Mouse (Mus musculus) intestine, embryonic 15.5 days (tissue): ENCODE measurements around the gene Lag3. TPM values are rescaled to one million over a fixed set of nuclear protein-coding genes. Genes with fewer than 3 reads are reported as not detected.
"Not testable (repeated sequence)": the region's sequence is repeated elsewhere in the genome, so short reads cannot be mapped to it uniquely, and the experiment has no call there.

Experiments used
- ATAC-seq: fragments of 200-750 bp; cut with Nextera tagmentation; 2 replicates; pipeline ENCODE4 v1.8.0; 2017; ENCODE audit warnings: moderate TSS enrichment, moderate library complexity
- H3K27ac ChIP-seq: fragments of 300-500 bp; sonication (generic); 2 replicates; pipeline ENCODE4 v1.5.1; 2015; ENCODE audit warnings: mild to moderate bottlenecking, inconsistent platforms
- H3K27me3 ChIP-seq: fragments of 300-500 bp; sonication (generic); replicated peaks from 2 replicates; pipeline ENCODE4 v1.6.1; 2015; ENCODE audit warnings: inconsistent platforms
- H3K36me3 ChIP-seq: fragments of 300-500 bp; sonication (generic); 2 replicates; pipeline ENCODE4 v1.6.1; 2015; ENCODE audit warnings: inconsistent platforms
- H3K4me1 ChIP-seq: fragments of 300-500 bp; sonication (generic); replicated peaks from 2 replicates; pipeline ENCODE4 v1.6.1; 2015; ENCODE audit warnings: inconsistent platforms
- H3K4me2 ChIP-seq: fragments of 300-500 bp; sonication (generic); replicated peaks from 2 replicates; pipeline ENCODE4 v1.6.1; 2015; ENCODE audit warnings: mild to moderate bottlenecking, inconsistent platforms
- H3K4me3 ChIP-seq: fragments of 300-500 bp; sonication (generic); replicated peaks from 2 replicates; pipeline ENCODE4 v1.5.1; 2015; ENCODE audit warnings: inconsistent platforms
- H3K9ac ChIP-seq: fragments of 300-500 bp; sonication (generic); 2 replicates; pipeline ENCODE4 v1.6.1; 2015; ENCODE audit warnings: inconsistent platforms
- H3K9me3 ChIP-seq: fragments of 300-500 bp; sonication (generic); 2 replicates; pipeline ENCODE4 v1.6.1; 2016; ENCODE audit warnings: inconsistent platforms
- WGBS: fragments of 180-500 bp; shearing (Covaris S2); methylation state at CpG from one replicate; pipeline ENCODE4 v1.1.7; 2015; 5-methylcytosine and 5-hydroxymethylcytosine counted together
- polyA plus RNA-seq: library from polyadenylated mRNA; unstranded; fragments of >200 nt; fragmentation: Nextera tagmentation; extraction: Ambion mirVana; gene quantifications from 2 replicates; pipeline ENCODE4 v1.2.1, GENCODE M21; 2015

Gene Lag3
- polyA plus RNA-seq, 1 experiment from 2014 or later = 2.2 TPM

- Histone ChIP-seq H3K9ac (peak overlapping the region; percentile 64), H3K4me2 (peak overlapping the region; percentile 93), H3K4me3 (no peak overlapping the region), H3K36me3 (no peaks in the 10 kb centered on the region), H3K27ac (peak overlapping the region; percentile 95), H3K27me3 (0 out of 2 replicates have a peak, but pooled peaks cover 6% of the 10 kb centered on the region), H3K4me1 (peaks cover 16% of the 10 kb centered on the region), H3K9me3 (no peaks in the 10 kb centered on the region)
- 45% methylated on average over 13 of the region's 16 CpGs for WGBS
- no peak for ATAC-seq
Measured at GRCm38 (mm10) chr6:124904991-124905860, 6.3 kb downstream of the Lag3 start.

- Histone ChIP-seq H3K27ac (peak overlapping the region; percentile 95), H3K36me3 (no peaks in the 10 kb centered on the region), H3K4me1 (peaks cover 10% of the 10 kb centered on the region), H3K4me2 (peak overlapping the region; percentile 93), H3K27me3 (no peaks in the 10 kb centered on the region), H3K9me3 (no peaks in the 10 kb centered on the region), H3K9ac (peak overlapping the region; percentile 64), H3K4me3 (peak overlapping the region; percentile 53)
- WGBS = 7% methylated on average over 24 of the region's 24 CpGs
- ATAC-seq = peak; percentile 84
Measured at GRCm38 (mm10) chr6:124904161-124904981, 7.1 kb downstream of the Lag3 start.

- Histone ChIP-seq H3K36me3 (no peaks in the 10 kb centered on the region), H3K9ac (peak overlapping the region; percentile 64), H3K9me3 (no peaks in the 10 kb centered on the region), H3K4me3 (peak overlapping the region; percentile 53), H3K4me1 (peaks cover 10% of the 10 kb centered on the region), H3K27me3 (no peaks in the 10 kb centered on the region), H3K4me2 (peak overlapping the region; percentile 93), H3K27ac (peak overlapping the region; percentile 95)
- ATAC-seq = peak; percentile 83
- 1% methylated on average over 23 of the region's 23 CpGs for WGBS
Measured at GRCm38 (mm10) chr6:124903580-124904151, 7.8 kb downstream of the Lag3 start.

- Histone ChIP-seq H3K9ac (no peak overlapping the region), H3K27me3 (no peaks in the 10 kb centered on the region), H3K4me1 (peaks cover 10% of the 10 kb centered on the region), H3K9me3 (no peaks in the 10 kb centered on the region), H3K4me2 (no peak overlapping the region), H3K36me3 (no peaks in the 10 kb centered on the region), H3K27ac (no peak overlapping the region), H3K4me3 (no peak overlapping the region)
- no peak for ATAC-seq
Measured at GRCm38 (mm10) chr6:124901851-124902250, 9.7 kb downstream of the Lag3 start.

GRCm38 (mm10) chr6:124900801-124901480 is 10.6 kb downstream of the Lag3 start:
- H3K4me2 ChIP-seq = no peak overlapping the region
- 64% methylated on average over 10 of the region's 10 CpGs for WGBS

GRCm38 (mm10) chr6:124900056-124900800 is 11.3 kb downstream of the Lag3 start:
- Histone ChIP-seq H3K9ac (no peak overlapping the region), H3K27ac (no peak overlapping the region), H3K36me3 (no peaks in the 10 kb centered on the region), H3K9me3 (no peaks in the 10 kb centered on the region), H3K4me2 (no peak overlapping the region), H3K27me3 (no peaks in the 10 kb centered on the region), H3K4me1 (peaks cover 8% of the 10 kb centered on the region), H3K4me3 (no peak overlapping the region)
- no peak for ATAC-seq
- 64% methylated on average over 8 of the region's 8 CpGs for WGBS

More at GRCm38 (mm10) chr6:124900801-124901480, 10.6 kb downstream of the Lag3 start:
- H3K9ac ChIP-seq = no peak overlapping the region
- H3K9me3 ChIP-seq = no peaks in the 10 kb centered on the region
- peaks cover 10% of the 10 kb centered on the region for H3K4me1 ChIP-seq
- no peak overlapping the region for H3K27ac ChIP-seq
- no peaks in the 10 kb centered on the region for H3K36me3 ChIP-seq
- no peak for ATAC-seq
- H3K27me3 ChIP-seq = no peaks in the 10 kb centered on the region
- H3K4me3 ChIP-seq = no peak overlapping the region

- no peak for ATAC-seq
- H3K27me3 ChIP-seq = no peaks in the 10 kb centered on the region
- no peaks in the 10 kb centered on the region for H3K9me3 ChIP-seq
- no peaks in the 10 kb centered on the region for H3K36me3 ChIP-seq
- no peak overlapping the region for H3K27ac ChIP-seq
- no peak overlapping the region for H3K4me2 ChIP-seq
- no peak overlapping the region for H3K9ac ChIP-seq
- H3K4me3 ChIP-seq = no peak overlapping the region
- 49% methylated on average over 3 of the region's 3 CpGs for WGBS
- no peaks in the 10 kb centered on the region for H3K4me1 ChIP-seq
Measured at GRCm38 (mm10) chr6:124898359-124898758, 13.1 kb downstream of the Lag3 start.

- 91% methylated on average over 2 of the region's 2 CpGs for WGBS
- not testable (repeated sequence) for H3K4me2 ChIP-seq, H3K36me3 ChIP-seq, H3K9me3 ChIP-seq, H3K27me3 ChIP-seq, H3K4me3 ChIP-seq, H3K9ac ChIP-seq, ATAC-seq, H3K4me1 ChIP-seq, H3K27ac ChIP-seq
Measured at GRCm38 (mm10) chr6:124894113-124894512, 17.4 kb downstream of the Lag3 start.

GRCm38 (mm10) chr6:124890997-124891396 is 20.5 kb downstream of the Lag3 start:
- no peak overlapping the region for H3K9ac ChIP-seq
- no peak overlapping the region for H3K4me3 ChIP-seq
- no peak overlapping the region for H3K27ac ChIP-seq
- H3K9me3 ChIP-seq = no peaks in the 10 kb centered on the region
- no peak overlapping the region for H3K4me2 ChIP-seq
- H3K36me3 ChIP-seq = no peaks in the 10 kb centered on the region
- WGBS = 62% methylated on average over 6 of the region's 6 CpGs
- no peaks in the 10 kb centered on the region for H3K27me3 ChIP-seq
- no peak for ATAC-seq
- no peaks in the 10 kb centered on the region for H3K4me1 ChIP-seq

- Histone ChIP-seq H3K27ac (no peak overlapping the region), H3K9ac (no peak overlapping the region), H3K9me3 (no peaks in the 10 kb centered on the region), H3K4me1 (no peaks in the 10 kb centered on the region), H3K4me2 (no peak overlapping the region), H3K4me3 (no peak overlapping the region), H3K36me3 (no peaks in the 10 kb centered on the region), H3K27me3 (no peaks in the 10 kb centered on the region)
- ATAC-seq = no peak
- WGBS = 91% methylated on average over 6 of the region's 6 CpGs
Measured at GRCm38 (mm10) chr6:124888555-124889125, 22.9 kb downstream of the Lag3 start.

- H3K4me2 ChIP-seq = no peak within 1 kb of the TSS
- H3K4me1 ChIP-seq = no peaks in the 10 kb centered on the region
- H3K9me3 ChIP-seq = no peaks in the 10 kb centered on the region
- no peak within 1 kb of the TSS for H3K9ac ChIP-seq
- no peak within 1 kb of the TSS for H3K27ac ChIP-seq
- ATAC-seq = no peak
- WGBS = 71% methylated on average over 9 of the region's 9 CpGs
- no peaks in the 10 kb centered on the region for H3K27me3 ChIP-seq
- no peaks in the 10 kb centered on the region for H3K36me3 ChIP-seq
- H3K4me3 ChIP-seq = no peak within 1 kb of the TSS
Measured at GRCm38 (mm10) chr6:124887986-124888385, 23.5 kb downstream of the Lag3 start, which contains the start of gene Cd4. Cd4 (minus strand) TSS chr6:124888221.
